Mouse (Mus musculus): Measurements from ENCODE around the gene Ugt2b34. TPM values are rescaled to one million over a fixed set of nuclear protein-coding genes. Genes with fewer than 3 reads are reported as not detected.

Gene Ugt2b34
- total RNA-seq, 2 experiments from 2014 or later: 3.1 to 13.0 TPM

Other genes starting within 250 kb of the Ugt2b34 start
- gene Tmprss11b, start 230.6 kb downstream of the Ugt2b34 start, total RNA-seq (2021): not detected
- not detected for gene Tmprss11e, start 161.1 kb downstream of the Ugt2b34 start, total RNA-seq (2021)
- gene Ythdc1, start 102.7 kb downstream of the Ugt2b34 start, total RNA-seq (2021): 10 to 100 TPM; 66.9 to 75.8 TPM
- gene Ugt2b1, start 19.6 kb upstream of the Ugt2b34 start, total RNA-seq (2021): 1 to 10 TPM in 1 of 2 experiments, under 1 TPM in 1; 0.14 to 6.4 TPM
- gene Ugt2b35, start 93.9 kb upstream of the Ugt2b34 start, total RNA-seq (2021): 1 to 10 TPM in 1 of 2 experiments, under 1 TPM in 1; 0.14 to 5.6 TPM
- 1 to 10 TPM in 1 of 2 experiments, under 1 TPM in 1; 0.62 to 6.8 TPM for gene Ugt2b36, start 185.6 kb upstream of the Ugt2b34 start, total RNA-seq (2021)
- gene Ugt2b5, start 233.4 kb upstream of the Ugt2b34 start, total RNA-seq (2021): 10 to 100 TPM in 1 of 2 experiments, under 1 TPM in 1; 0.76 to 10.5 TPM